Mouse (Mus musculus): Measurements from ENCODE around the gene Ogg1. TPM values are rescaled to one million over a fixed set of nuclear protein-coding genes. Genes with fewer than 3 reads are reported as not detected.

Gene Ogg1
- polyA plus RNA-seq, 1 experiment: 24.3 TPM

DNA sequence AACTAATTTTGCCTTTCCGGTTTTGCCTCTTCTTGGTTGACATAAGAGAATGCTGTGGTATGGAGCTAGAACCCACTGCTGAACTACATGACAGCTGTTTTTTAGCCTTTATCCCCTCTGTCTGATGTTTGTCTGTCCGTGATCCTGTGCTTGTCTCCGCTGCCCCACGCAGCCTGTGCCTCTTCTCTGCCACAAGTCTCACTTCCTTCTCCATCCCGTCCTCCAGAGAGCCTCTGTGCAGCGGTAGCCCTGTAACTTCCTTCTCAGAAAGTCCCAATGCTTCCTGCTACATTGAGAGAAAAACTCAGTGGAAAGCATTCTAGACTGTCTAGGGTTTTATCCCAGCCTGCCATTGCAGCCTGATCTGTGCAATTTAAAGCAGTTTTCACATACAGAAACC, 52.5 kb downstream of the Ogg1 start:
- peaks cover 7% of the 10 kb centered on the region; the same call in 1 of the 2 replicates for H3K4me1 ChIP-seq (ENCODE audit: control insufficient read depth, insufficient read depth, low read length)
- no peak overlapping the region for H3K27ac ChIP-seq (ENCODE audit: insufficient read depth, low read length)
- TF ChIP-seq CTCF (IDR thresholded peaks at IDR 0.05; ENCODE audit: borderline replicate concordance, insufficient read depth, low read length): no peak
- no peak for TF ChIP-seq POLR2A (IDR thresholded peaks at IDR 0.05; ENCODE audit: low read depth, low read length)
- H3K4me3 ChIP-seq (ENCODE audit: insufficient read depth, low read length): peak overlapping the region; percentile 80

DNA sequence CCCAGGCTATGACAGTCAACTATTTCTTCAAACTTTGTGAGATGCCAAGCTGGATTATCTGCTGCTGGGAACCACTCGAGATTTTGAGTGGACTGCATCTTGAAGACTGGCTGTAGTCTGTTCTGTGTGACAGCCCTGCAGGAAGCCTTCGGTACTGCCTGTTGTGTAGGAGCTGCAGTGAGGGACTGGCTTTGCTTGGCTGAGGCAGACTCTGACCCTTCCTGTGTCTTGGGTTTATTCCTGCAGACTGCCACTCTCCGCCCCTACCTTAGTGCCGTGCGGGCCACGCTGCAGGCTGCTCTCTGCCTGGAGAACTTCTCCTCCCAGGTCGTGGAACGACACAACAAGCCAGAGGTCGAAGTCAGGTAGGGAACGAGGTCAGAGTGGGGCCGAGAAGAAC, 53.7 kb downstream of the Ogg1 start:
- TF ChIP-seq POLR2A (IDR thresholded peaks at IDR 0.05; ENCODE audit: low read depth, low read length): no peak
- TF ChIP-seq CTCF (IDR thresholded peaks at IDR 0.05; ENCODE audit: borderline replicate concordance, insufficient read depth, low read length): no peak
- Histone ChIP-seq H3K4me3 (ENCODE audit: insufficient read depth, low read length) (no peak overlapping the region), H3K27ac (ENCODE audit: insufficient read depth, low read length) (no peak overlapping the region), H3K4me1 (ENCODE audit: control insufficient read depth, insufficient read depth, low read length) (peaks cover 7% of the 10 kb centered on the region; the same call in 1 of the 2 replicates)

DNA sequence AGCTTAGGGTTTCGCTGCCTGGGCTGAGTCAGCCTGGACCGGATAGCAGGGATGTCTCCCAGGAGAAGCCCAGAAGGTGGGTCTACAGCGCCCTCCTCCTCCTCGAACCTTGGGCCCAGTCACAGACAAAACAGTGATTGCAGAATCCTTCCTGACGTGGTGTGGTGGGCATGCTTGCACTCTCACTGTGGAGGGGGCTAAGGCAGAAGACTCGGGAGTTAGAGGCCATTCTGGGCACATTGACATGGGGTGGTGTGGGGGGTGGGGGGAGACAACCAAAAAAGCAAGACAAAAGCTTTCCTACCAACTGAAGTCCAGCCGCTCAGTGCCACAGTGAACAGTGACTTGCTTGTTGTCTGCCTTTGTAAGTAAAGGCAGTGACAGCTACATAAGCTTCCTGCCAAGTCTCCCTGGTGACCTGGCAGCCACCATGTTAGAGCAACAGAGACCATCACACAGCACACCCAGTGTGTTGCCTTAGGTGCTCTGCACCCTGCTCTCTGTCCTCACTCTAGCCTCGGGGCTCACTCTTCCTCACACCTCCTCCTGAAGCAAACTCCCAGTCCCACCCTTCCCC, 57.7 kb downstream of the Ogg1 start:
- no peak overlapping the region for H3K27ac ChIP-seq (ENCODE audit: insufficient read depth, low read length)
- H3K4me1 ChIP-seq (ENCODE audit: control insufficient read depth, insufficient read depth, low read length): 0 out of 2 replicates have a peak, but pooled peaks cover 3% of the 10 kb centered on the region
- H3K4me3 ChIP-seq (ENCODE audit: insufficient read depth, low read length): no peak overlapping the region
- no peak for TF ChIP-seq POLR2A (IDR thresholded peaks at IDR 0.05; ENCODE audit: low read depth, low read length)
- no peak for TF ChIP-seq CTCF (IDR thresholded peaks at IDR 0.05; ENCODE audit: borderline replicate concordance, insufficient read depth, low read length)

Other genes with a start within 250 kb of the Ogg1 start
- gene Setd5, start 249.6 kb upstream of the Ogg1 start, polyA plus RNA-seq (2011; ENCODE audit: insufficient read length, low read depth, missing spikeins): 128 and 154 TPM in 2 replicates
- 0.22 and 0.39 TPM in 2 replicates for gene Lhfpl4, start 131.6 kb upstream of the Ogg1 start, polyA plus RNA-seq (2011; ENCODE audit: insufficient read length, low read depth, missing spikeins)
- 17.6 and 19.7 TPM in 2 replicates for gene Mtmr14, start 89.1 kb upstream of the Ogg1 start, polyA plus RNA-seq (2011; ENCODE audit: insufficient read length, low read depth, missing spikeins)
- 0.25 TPM in 1 of 2 replicates, not detected in the other for gene Cpne9, start 44.7 kb upstream of the Ogg1 start, polyA plus RNA-seq (2011; ENCODE audit: insufficient read length, low read depth, missing spikeins)
- 16.5 and 17.0 TPM in 2 replicates for gene Brpf1, start 19.8 kb upstream of the Ogg1 start, polyA plus RNA-seq (2011; ENCODE audit: insufficient read length, low read depth, missing spikeins)
- gene Camk1, start 17.0 kb downstream of the Ogg1 start, polyA plus RNA-seq (2011; ENCODE audit: insufficient read length, low read depth, missing spikeins): 56.3 and 66.6 TPM in 2 replicates
- gene Tada3, start 50.9 kb downstream of the Ogg1 start, polyA plus RNA-seq (2011; ENCODE audit: insufficient read length, low read depth, missing spikeins): 26.0 and 31.5 TPM in 2 replicates
- gene Arpc4, start 51.1 kb downstream of the Ogg1 start, polyA plus RNA-seq (2011; ENCODE audit: insufficient read length, low read depth, missing spikeins): 179 and 247 TPM in 2 replicates
- 6.6 and 7.7 TPM in 2 replicates for gene Ttll3, start 62.3 kb downstream of the Ogg1 start, polyA plus RNA-seq (2011; ENCODE audit: insufficient read length, low read depth, missing spikeins)
- 7.7 and 8.0 TPM in 2 replicates for gene Rpusd3, start 92.4 kb downstream of the Ogg1 start, polyA plus RNA-seq (2011; ENCODE audit: insufficient read length, low read depth, missing spikeins)
- gene Cidec, start 108.8 kb downstream of the Ogg1 start, polyA plus RNA-seq (2011; ENCODE audit: insufficient read length, low read depth, missing spikeins): not detected in 2 replicates
- 48.6 and 48.9 TPM in 2 replicates for gene Jagn1, start 115.6 kb downstream of the Ogg1 start, polyA plus RNA-seq (2011; ENCODE audit: insufficient read length, low read depth, missing spikeins)
- not detected in 2 replicates for gene Il17re, start 131.5 kb downstream of the Ogg1 start, polyA plus RNA-seq (2011; ENCODE audit: insufficient read length, low read depth, missing spikeins)
- gene Il17rc, start 144.5 kb downstream of the Ogg1 start, polyA plus RNA-seq (2011; ENCODE audit: insufficient read length, low read depth, missing spikeins): 20.7 and 23.5 TPM in 2 replicates
- 27.5 and 34.4 TPM in 2 replicates for gene Creld1, start 156.3 kb downstream of the Ogg1 start, polyA plus RNA-seq (2011; ENCODE audit: insufficient read length, low read depth, missing spikeins)
- gene Prrt3, start 175.0 kb downstream of the Ogg1 start, polyA plus RNA-seq (2011; ENCODE audit: insufficient read length, low read depth, missing spikeins): not detected in 2 replicates
- gene Emc3, start 204.7 kb downstream of the Ogg1 start, polyA plus RNA-seq (2011; ENCODE audit: insufficient read length, low read depth, missing spikeins): 79.5 and 90.5 TPM in 2 replicates
- 9.2 and 15.6 TPM in 2 replicates for gene Fancd2, start 204.7 kb downstream of the Ogg1 start, polyA plus RNA-seq (2011; ENCODE audit: insufficient read length, low read depth, missing spikeins)